In genomic region chr11:24636716-24637115, GRCm38 (mm10) we compare ENCODE assay signal across 25 mouse cellular contexts.
"Had no signal": no experiment of that assay in that cellular context is flagged by ENCODE, and none has a peak within 500 bp of the region (broad histone marks: within the 10 kb centered on the region; RNA-seq: fewer than 3 reads in every experiment).

No protein-coding gene starts in this region.

- H3K9ac ChIP-seq: heart, embryonic 12.5 days; hindbrain, embryonic 13.5 days; hindbrain, embryonic 15.5 days; limb, embryonic 12.5 days; liver, embryonic 13.5 days; liver, embryonic 15.5 days had no signal

- H3K36me3 ChIP-seq: heart, embryonic 10.5 days; heart, embryonic 12.5 days; hindbrain, embryonic 10.5 days; hindbrain, embryonic 13.5 days; hindbrain, embryonic 15.5 days; limb, embryonic 10.5 days; limb, embryonic 12.5 days; liver, embryonic 13.5 days; liver, embryonic 15.5 days had no signal

- H3K4me1 ChIP-seq: heart, embryonic 10.5 days; heart, embryonic 12.5 days; hindbrain, embryonic 10.5 days; hindbrain, embryonic 13.5 days; hindbrain, embryonic 15.5 days; liver, embryonic 13.5 days; liver, embryonic 15.5 days had no signal

- H3K27ac ChIP-seq: gastrocnemius, adult 2 months; heart, embryonic 10.5 days; hindbrain, embryonic 10.5 days; hindbrain, embryonic 13.5 days; hindbrain, embryonic 15.5 days; hindbrain, postnatal 0 days; left cerebral cortex, adult 2 months; limb, embryonic 10.5 days; limb, embryonic 12.5 days; liver, embryonic 13.5 days; liver, embryonic 15.5 days had no signal

- H3K9me3 ChIP-seq: heart, embryonic 10.5 days; heart, embryonic 12.5 days; hindbrain, embryonic 10.5 days; hindbrain, embryonic 13.5 days; hindbrain, embryonic 15.5 days; limb, embryonic 10.5 days; limb, embryonic 12.5 days; liver, embryonic 13.5 days; liver, embryonic 15.5 days had no signal

- H3K4me2 ChIP-seq: heart, embryonic 12.5 days; hindbrain, embryonic 13.5 days; hindbrain, embryonic 15.5 days; limb, embryonic 12.5 days; liver, embryonic 11.5 days; liver, embryonic 13.5 days; liver, embryonic 15.5 days had no signal

- ATAC-seq: hindbrain, postnatal 0 days; intestine, embryonic 16.5 days had no signal

- H3K4me3 ChIP-seq: gastrocnemius, adult 2 months; heart, embryonic 10.5 days; heart, embryonic 12.5 days; hindbrain, embryonic 10.5 days; hindbrain, embryonic 13.5 days; hindbrain, embryonic 15.5 days; left cerebral cortex, adult 2 months; limb, embryonic 10.5 days; limb, embryonic 12.5 days; liver, embryonic 13.5 days; liver, embryonic 15.5 days had no signal

- H3K27me3 ChIP-seq: heart, embryonic 12.5 days; hindbrain, embryonic 13.5 days; hindbrain, embryonic 15.5 days; limb, embryonic 12.5 days; liver, embryonic 13.5 days; liver, embryonic 15.5 days had no signal

- DNase-seq: gastrocnemius, adult 2 months; gastrocnemius, postnatal 10 days; gastrocnemius, postnatal 25 days; heart, adult 18-20 months; heart, postnatal 10 days; heart, postnatal 4 days; kidney, adult 18-20 months; kidney, adult 8-10 months; kidney, postnatal 10 days; kidney, postnatal 25 days; kidney, postnatal 4 days; liver; liver, embryonic 13.5 days had no signal
